Mouse (Mus musculus): ENCODE results near the gene Fer1l4.

DNA sequence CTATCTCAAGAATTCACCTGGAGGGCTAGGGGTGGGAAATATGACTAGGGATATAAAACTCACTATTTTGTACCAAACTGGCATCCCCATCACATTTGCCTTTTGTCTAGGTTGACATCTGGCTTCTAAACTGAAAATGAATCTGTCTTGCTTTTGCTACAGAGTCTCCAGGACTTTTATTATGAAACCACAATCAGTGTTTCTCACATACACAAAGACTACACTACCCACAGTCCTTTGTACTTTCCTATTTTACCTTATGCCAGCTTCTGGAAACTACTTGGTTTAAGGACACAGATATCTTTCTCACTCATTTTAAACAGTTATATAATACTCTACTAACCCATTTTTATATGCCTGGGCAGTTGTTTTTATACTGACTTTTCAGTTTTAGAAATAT lies 27.3 kb downstream of the Fer1l4 start:
- TF ChIP-seq EP300 (IDR thresholded peaks at IDR 0.05; ENCODE audit: insufficient read depth, low read depth, low read length) (no peak), CTCF (IDR thresholded peaks at IDR 0.05; ENCODE audit: low read depth, low read length) (no peak)
